Mouse (Mus musculus) heart, postnatal 4 days (tissue): ENCODE measurements around the gene Aif1. TPM values are rescaled to one million over a fixed set of nuclear protein-coding genes. Genes with fewer than 3 reads are reported as not detected.
A peak's percentile ranks its signal among the peaks of the same experiment; 100 is the strongest.

Experiments used
- DNase-seq: peaks from one replicate; pipeline ENCODE4 v3.0.0; 2021
- total RNA-seq, 2 experiments: library from RNA; stranded (reverse); gene quantifications; 2 replicates each; pipeline ENCODE4 v1.2.3; 2021

Aif1 gene
- total RNA-seq, 2 experiments from 2014 or later = 2.9 to 3.4 TPM

DNA sequence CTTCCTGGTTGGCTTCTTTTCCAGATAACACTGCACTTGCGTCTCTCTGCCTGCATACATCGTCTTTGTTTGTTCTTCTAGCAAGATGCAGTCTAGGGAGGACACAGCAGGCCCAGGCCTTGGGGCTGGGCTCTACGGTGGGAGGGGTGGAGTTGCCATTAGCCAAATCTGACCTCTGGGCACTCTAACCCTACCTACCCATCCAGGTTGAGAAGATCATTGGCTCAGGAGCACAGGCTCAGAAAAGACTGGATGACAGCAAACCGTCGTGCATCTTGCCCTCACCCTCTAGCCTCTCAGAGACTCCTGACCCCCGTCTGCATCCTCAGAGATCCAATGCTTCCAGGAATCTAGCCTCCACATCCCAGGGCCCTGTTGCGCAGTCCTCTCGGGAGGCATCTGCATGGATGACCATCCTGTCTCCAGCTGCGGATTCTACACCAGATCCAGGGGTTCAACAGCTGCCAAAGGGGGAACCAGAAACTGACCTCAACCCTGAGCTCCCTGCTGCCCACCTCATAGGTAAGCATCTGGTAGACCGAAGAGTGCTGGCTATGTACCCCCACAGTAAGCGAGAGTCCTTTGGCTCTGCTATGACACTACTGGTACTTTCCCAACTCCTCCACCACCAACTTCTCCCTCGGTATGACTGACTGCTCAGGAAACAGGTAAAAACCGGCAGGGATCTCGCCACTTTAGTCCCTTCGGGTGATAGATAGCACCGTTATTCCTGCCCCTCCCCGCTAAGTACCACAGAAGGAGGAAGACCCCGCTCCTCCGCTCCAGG, 19.2 kb upstream of the Aif1 start:
- DNase-seq = no peak

GRCm38 (mm10) chr17:35193881-35194843, 18.3 kb upstream of the Aif1 start, which contains the start of gene Ltb:
Ltb (plus strand) TSS chr17:35194439.
- no peak for DNase-seq

- DNase-seq = no peak
Measured at GRCm38 (mm10) chr17:35192924-35193323, 17.1 kb upstream of the Aif1 start.

- no peak for DNase-seq
Measured at GRCm38 (mm10) chr17:35191723-35192122, 15.9 kb upstream of the Aif1 start.

DNA sequence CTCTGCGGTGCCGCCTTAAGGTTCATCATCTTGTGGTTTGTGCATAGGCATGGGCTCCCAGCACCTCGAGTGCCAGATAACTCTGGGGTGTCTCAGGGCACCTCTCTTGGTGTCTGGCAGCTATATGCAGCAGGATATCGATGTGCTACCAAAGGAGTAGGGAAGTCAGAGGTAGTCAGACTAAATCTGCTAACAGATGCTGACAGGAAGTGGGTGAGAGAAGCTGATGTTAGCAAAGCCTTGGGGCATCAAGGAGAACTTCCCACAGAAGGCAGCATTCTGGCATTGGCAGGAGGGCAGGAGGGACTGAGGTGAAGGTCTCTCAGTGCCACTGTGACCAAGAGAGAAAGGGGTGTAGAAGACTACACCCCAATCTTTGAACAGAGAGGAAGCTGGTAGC, 14.2 kb upstream of the Aif1 start:
- DNase-seq = no peak

DNA sequence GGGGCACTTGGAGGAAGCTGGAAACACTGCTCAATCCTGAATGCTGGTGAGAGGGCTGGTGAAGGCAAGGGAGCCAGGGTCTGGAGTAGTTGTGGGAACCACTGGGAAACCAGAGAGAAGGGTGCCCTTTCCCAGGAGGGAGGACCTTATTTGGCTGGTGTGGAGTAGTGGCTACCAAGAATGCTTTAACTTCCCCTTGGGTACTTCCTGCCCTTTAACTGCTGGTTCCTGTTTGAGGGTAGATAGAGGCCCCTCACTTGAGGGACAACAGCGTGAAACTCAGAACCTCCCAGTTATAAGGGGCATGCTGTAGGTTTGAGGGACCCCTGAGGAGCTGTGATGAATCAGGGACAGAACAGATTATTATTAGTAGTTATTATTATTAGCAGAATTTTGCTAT, 13.3 kb upstream of the Aif1 start:
- DNase-seq = no peak

DNA sequence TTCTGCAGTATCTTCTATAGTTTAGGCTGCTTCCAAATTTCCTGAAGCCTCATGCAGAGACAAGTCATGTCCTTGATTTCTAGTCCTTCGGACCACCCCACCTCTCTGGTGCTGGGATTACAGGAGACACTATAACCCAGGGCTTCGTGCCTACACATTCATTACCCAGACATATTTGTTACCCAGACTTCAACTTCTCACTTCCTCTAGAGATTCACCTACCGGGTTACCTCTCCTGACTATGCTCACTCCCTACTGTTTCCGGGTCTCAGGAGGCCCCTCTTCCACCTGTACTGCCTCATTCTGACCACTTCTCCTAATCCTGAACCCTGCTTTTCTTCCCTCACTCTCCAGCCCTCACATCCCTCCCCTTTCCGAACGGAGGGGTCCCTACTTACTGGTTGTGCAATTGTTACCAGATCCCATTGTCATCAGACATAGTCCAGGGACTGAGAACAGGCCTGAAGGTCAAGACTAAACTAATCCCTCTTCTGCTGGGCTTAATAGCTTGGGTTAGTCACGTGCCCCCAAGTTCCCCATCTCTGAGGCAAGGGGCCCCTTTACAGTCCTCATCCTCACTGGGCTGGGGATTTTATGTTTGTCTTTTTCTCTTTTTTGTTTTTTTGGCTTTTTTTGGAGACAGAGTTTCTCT, 12.2 kb upstream of the Aif1 start, which contains the start of gene Lst1:
Gene Lst1 (minus strand): TSS at position 481 of the 652 bp plus-strand sequence.
- no peak for DNase-seq

DNA sequence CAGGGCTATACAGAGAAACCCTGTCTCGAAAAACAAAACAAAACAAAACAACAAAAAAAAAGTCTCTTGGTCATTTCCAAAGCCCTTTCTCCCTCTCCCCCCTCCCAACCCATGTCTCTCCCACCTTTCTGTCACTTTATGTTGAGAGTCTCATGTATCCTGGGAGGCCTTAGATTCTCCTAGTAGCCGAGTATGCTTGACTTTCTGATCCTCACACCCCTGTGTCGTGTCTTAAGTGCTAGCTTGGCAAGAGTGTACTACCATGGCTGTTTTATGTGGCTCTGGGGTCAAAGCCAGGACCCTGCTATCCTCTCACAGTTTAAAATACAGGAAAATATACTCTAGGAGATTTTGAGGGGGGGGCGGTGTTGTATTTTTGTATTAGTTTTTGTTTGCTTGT, 11.5 kb upstream of the Aif1 start:
- DNase-seq = no peak

GRCm38 (mm10) chr17:35186681-35187080, 10.8 kb upstream of the Aif1 start:
- no peak for DNase-seq

DNA sequence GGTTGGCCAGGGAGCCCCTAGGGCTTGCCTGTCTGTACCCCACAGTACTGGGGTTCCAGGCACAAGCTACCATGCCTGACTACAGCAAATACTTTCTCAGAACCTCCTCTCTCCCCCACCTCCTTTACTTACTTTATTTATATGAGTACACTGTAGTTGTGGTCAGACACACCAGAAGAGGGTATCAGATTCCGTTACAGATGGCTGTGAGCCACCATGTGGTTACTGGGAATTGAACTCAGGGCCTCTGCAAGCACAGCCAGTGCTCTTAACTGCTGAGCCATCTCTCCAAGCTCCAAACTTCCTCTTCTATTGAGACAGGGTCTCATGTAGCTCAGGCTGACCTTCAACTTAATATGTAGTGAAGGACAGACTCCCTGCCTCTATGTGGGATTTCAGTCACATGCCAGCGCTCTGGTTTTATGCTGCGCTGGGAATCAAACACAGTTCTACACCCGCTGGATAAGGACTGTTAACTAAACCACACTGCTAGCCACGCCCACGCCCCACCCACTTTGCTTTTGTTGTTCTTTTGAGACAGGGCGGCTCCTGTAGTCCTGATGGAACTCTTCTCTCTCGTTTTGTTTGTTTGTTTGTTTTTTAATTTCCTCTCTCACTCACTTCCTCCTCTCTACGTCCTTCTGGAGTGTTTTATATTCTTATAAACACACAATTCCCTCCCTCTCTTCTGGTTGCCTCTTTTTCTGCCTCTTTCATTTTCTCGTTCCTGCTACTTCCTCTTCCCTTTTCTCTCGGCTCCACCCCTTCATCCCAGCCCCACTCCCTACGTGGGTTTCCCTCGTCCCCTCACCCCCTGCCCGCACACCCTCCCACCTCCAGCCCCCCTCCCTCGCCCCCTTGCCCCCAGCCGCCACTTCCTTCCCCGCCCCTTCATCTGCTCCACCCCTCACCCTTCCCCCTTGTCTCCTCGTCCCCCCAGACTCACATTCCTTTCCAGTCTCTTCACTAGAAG, 10.1 kb upstream of the Aif1 start:
- peak; percentile 74 for DNase-seq

DNA sequence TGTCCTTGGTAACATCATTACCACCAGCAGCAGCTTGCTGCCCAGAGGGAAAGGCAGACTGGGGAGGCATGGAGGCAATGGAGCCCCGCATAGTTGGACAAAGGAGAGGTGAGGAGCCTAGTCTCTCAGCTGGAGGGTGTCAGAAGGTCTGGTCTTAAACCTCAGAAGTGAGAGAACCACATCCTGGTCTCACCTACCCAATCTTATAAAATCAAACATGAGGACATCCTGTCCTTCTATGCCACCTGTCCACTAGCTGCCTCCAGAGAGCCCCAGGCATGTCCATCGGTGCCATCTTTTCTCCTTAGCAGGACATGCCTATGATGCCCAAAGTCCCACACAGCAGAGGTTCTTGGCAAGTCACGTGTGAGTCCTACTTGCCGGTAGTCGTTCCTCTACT, 4.2 kb upstream of the Aif1 start:
- DNase-seq = no peak

DNA sequence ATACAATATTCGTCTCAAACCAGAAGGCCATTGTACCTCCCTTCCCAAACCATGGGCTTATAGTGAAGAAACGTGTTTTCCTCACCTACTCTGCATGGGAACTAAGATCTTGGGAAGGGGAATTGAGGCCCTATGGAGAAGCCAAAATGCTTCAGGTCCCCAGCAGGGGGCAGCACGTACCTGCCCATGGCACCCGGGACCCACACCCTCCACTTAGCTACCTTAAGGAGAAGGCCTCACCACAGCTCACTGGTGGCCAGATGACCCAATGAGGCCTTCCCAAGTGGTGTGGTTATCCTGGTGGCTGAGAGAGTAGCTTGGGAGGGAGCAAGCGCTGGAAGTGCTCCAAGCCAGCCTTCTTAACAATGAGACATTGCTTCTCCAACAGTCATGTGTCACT, 2.7 kb upstream of the Aif1 start:
- peak; percentile 84 for DNase-seq

GRCm38 (mm10) chr17:35175382-35175781, 486 bp downstream of the Aif1 start:
- DNase-seq = no peak

GRCm38 (mm10) chr17:35174201-35174977, 1.5 kb downstream of the Aif1 start:
- DNase-seq = no peak

DNA sequence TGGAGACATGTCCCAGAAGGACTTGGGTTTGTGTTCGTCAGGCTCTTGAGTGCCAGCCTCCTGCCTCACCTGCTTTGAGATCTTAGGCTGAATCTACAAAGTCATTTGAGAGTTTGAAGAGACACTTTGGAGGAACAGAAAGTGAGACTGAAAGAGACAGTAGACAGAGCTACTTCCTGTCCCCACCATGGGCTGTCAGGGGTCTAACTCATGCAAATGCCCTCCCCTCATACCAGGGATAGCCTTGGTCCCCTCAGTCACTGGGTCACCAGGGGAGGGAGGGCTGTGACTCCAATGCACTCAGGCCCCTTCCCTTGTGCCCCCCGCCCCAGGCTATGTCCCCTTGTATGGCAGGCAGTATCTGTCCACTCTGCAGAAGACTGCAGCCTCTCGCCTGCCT, 2.5 kb downstream of the Aif1 start:
- no peak for DNase-seq

GRCm38 (mm10) chr17:35172445-35173234, 3.2 kb downstream of the Aif1 start:
- DNase-seq = no peak

DNA sequence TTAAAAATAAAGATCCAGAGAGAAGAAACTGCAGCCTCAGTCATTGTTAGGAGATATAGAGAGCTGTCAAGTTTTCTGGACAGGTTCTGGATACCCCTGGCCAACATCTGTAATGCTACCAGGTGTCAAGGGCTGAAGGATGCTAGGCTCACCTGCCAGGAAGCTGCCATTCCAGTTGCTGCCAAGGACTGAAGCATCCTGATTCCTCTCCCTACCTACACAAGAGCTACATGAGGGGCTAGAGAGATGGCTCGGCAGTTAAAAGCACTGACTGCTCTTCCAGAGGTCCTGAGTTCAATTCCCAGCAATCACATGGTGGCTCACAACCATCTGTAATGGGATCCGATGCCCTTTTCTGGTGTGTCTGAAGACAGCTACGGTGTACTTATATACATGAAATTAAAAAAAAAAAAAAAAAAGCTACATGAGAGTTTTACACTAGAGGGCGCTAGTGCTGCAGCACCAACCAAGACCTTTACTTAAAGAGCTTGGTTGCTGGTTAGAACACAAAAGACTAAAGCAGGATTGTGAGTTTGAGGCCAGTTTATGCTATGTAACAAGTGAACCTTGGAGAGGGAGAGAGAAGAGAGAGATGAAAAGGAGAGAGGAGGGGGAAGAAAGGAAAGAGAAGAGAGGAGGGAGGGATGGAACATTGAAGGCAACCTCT, 7.2 kb downstream of the Aif1 start:
- DNase-seq = no peak

DNA sequence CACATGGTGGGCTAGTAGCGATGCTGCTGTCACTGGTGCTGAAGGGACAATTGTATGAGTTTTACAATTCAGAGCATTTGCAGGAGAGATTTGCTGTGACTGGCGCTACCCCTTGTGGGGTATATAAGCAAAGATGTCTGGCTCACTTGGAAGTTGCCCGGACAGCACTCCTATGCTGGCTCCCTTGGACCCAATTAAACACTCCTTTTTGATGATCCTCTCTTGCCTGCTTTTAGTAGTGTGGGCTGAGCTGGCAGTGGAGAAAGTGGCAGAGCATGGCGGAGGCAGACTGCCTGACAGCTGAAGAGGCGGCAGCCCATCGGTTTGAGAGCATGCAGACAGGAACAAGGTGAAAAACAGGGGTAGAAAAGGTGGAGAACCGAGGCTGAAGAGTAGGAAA, 8.1 kb downstream of the Aif1 start:
- DNase-seq = no peak

- peak; percentile 61 for DNase-seq
Measured at GRCm38 (mm10) chr17:35166352-35167035, 9.4 kb downstream of the Aif1 start.
